Mouse (Mus musculus): ENCODE results near the gene Vmn2r17. TPM values are rescaled to one million over a fixed set of nuclear protein-coding genes. Genes with fewer than 3 reads are reported as not detected.

Gene Vmn2r17
- polyA plus RNA-seq (2015; fragmentation: Nextera tagmentation; extraction: Ambion mirVana): not detected in 2 replicates

GRCm38 (mm10) chr5:109419388-109419787 is at the start of gene Vmn2r17:
TSS of gene Vmn2r17 (plus strand) at chr5:109419688.
- WGBS: 77% methylated on average over 2 of the region's 2 CpGs
- no peaks in the 10 kb centered on the region for H3K27me3 ChIP-seq

GRCm38 (mm10) chr5:109466576-109467506 is 47.4 kb downstream of the Vmn2r17 start:
- H3K4me3 ChIP-seq: peak overlapping the region; percentile 34
- WGBS: 25% methylated on average over 18 of the region's 21 CpGs
- 0 out of 2 replicates have a peak overlapping the region, but pooled peaks have one; percentile 45 for H3K9ac ChIP-seq
- peak overlapping the region; percentile 38 for H3K4me2 ChIP-seq
- H3K4me1 ChIP-seq (replicated peaks): no peaks in the 10 kb centered on the region
- ATAC-seq (ENCODE audit: low read depth): peak; percentile 72
- no peaks in the 10 kb centered on the region for H3K27me3 ChIP-seq
- H3K36me3 ChIP-seq: no peaks in the 10 kb centered on the region
- no peak overlapping the region for H3K27ac ChIP-seq (replicated peaks)
- H3K9me3 ChIP-seq: peaks cover 7% of the 10 kb centered on the region; the same call in 1 of the 2 replicates

More at GRCm38 (mm10) chr5:109419388-109419787, at the start of gene Vmn2r17:
- peaks cover 6% of the 10 kb centered on the region; the same call in 1 of the 2 replicates for H3K9me3 ChIP-seq
- H3K4me3 ChIP-seq: no peak within 1 kb of the TSS
- no peak for ATAC-seq (ENCODE audit: low read depth)
- H3K9ac ChIP-seq: no peak within 1 kb of the TSS
- no peaks in the 10 kb centered on the region for H3K4me1 ChIP-seq (replicated peaks)
- H3K27ac ChIP-seq (replicated peaks): no peak within 1 kb of the TSS
- no peak within 1 kb of the TSS for H3K4me2 ChIP-seq
- no peaks in the 10 kb centered on the region for H3K36me3 ChIP-seq

- no peaks in the 10 kb centered on the region for H3K27me3 ChIP-seq
- H3K36me3 ChIP-seq: no peaks in the 10 kb centered on the region
- H3K4me2 ChIP-seq: no peak overlapping the region
- no peak overlapping the region for H3K27ac ChIP-seq (replicated peaks)
- no peak for ATAC-seq (ENCODE audit: low read depth)
- no peak overlapping the region for H3K9ac ChIP-seq
- 8% methylated on average over 1 of the region's 1 CpGs for WGBS
- H3K4me1 ChIP-seq (replicated peaks): no peaks in the 10 kb centered on the region
- H3K4me3 ChIP-seq: no peak overlapping the region
- peaks cover 5% of the 10 kb centered on the region; the same call in 1 of the 2 replicates for H3K9me3 ChIP-seq
These were observed 87.2 kb downstream of the Vmn2r17 start for GRCm38 (mm10) chr5:109506729-109507128.

Other genes starting within 250 kb of the Vmn2r17 start
- not detected in 2 replicates for gene Vmn2r13, start 227.5 kb upstream of the Vmn2r17 start, polyA plus RNA-seq (2015; fragmentation: Nextera tagmentation; extraction: Ambion mirVana)
- not detected in 2 replicates for gene Vmn2r14, start 195.0 kb upstream of the Vmn2r17 start, polyA plus RNA-seq (2015; fragmentation: Nextera tagmentation; extraction: Ambion mirVana)
- gene Vmn2r15, start 122.0 kb upstream of the Vmn2r17 start, polyA plus RNA-seq (2015; fragmentation: Nextera tagmentation; extraction: Ambion mirVana): not detected in 2 replicates
- not detected in 2 replicates for gene Vmn2r16, start 89.5 kb upstream of the Vmn2r17 start, polyA plus RNA-seq (2015; fragmentation: Nextera tagmentation; extraction: Ambion mirVana)
- gene Crlf2, start 139.3 kb downstream of the Vmn2r17 start, polyA plus RNA-seq (2015; fragmentation: Nextera tagmentation; extraction: Ambion mirVana): 10.7 and 14.6 TPM in 2 replicates

Data from neural tube, embryonic 13.5 days (tissue).